9 mouse cellular contexts compared by ENCODE assay signal in genomic region chr13:98926958-98927242, GRCm38 (mm10). TPM values are rescaled to one million over a fixed set of nuclear protein-coding genes. Genes with fewer than 3 reads are reported as not detected.
A peak's percentile ranks its signal among the peaks of the same experiment; 100 is the strongest.
DNase-seq lines count a peak whose midpoint lies in the region; ATAC-seq and TF ChIP-seq lines count a peak whose summit lies in the region.
"Had no signal": no experiment of that assay in that cellular context is flagged by ENCODE, and none has a peak within 500 bp of the region (broad histone marks: within the 10 kb centered on the region; RNA-seq: fewer than 3 reads in every experiment).

No protein-coding gene starts in this region.

- peak overlapping the region; percentile 20 for H3K4me3 ChIP-seq in lung, adult 2 months (replicated peaks; ENCODE audit: extremely low read depth, low read depth, low read length)
- H3K4me3 ChIP-seq in embryonic facial prominence, embryonic 13.5 days, result peak overlapping the region; percentile 98
- peak overlapping the region; percentile 100 for H3K4me3 ChIP-seq in intestine, postnatal 0 days (ENCODE audit: low read depth, low read length)
- peak overlapping the region; percentile 96 for H3K4me3 ChIP-seq in neural tube, embryonic 15.5 days (replicated peaks)

- no peaks in the 10 kb centered on the region for H3K27me3 ChIP-seq in embryonic facial prominence, embryonic 13.5 days
- H3K27me3 ChIP-seq in intestine, postnatal 0 days (replicated peaks; ENCODE audit: control insufficient read depth, insufficient read depth, low read length), result no peaks in the 10 kb centered on the region
- H3K27me3 ChIP-seq in neural tube, embryonic 15.5 days (replicated peaks), result no peaks in the 10 kb centered on the region

- H3K9ac ChIP-seq in embryonic facial prominence, embryonic 13.5 days, result peak overlapping the region; percentile 100; the same call in 1 of the 2 replicates
- peak overlapping the region; percentile 100 for H3K9ac ChIP-seq in intestine, postnatal 0 days (ENCODE audit: low read depth, low read length)
- H3K9ac ChIP-seq in neural tube, embryonic 15.5 days (replicated peaks), result peak overlapping the region; percentile 100; the same call in 1 of the 2 replicates

- no peak for ATAC-seq in embryonic facial prominence, embryonic 13.5 days (ENCODE audit: insufficient number of reproducible peaks, insufficient read depth, low FRiP score, low TSS enrichment, low read depth)
- ATAC-seq in intestine, postnatal 0 days, result no peak
- ATAC-seq in neural tube, embryonic 15.5 days (ENCODE audit: low FRiP score), result no peak

- H3K9me3 ChIP-seq in embryonic facial prominence, embryonic 13.5 days, result no peaks in the 10 kb centered on the region
- no peaks in the 10 kb centered on the region for H3K9me3 ChIP-seq in intestine, postnatal 0 days (ENCODE audit: control insufficient read depth)
- H3K9me3 ChIP-seq in neural tube, embryonic 15.5 days (replicated peaks), result no peaks in the 10 kb centered on the region

- H3K4me2 ChIP-seq in embryonic facial prominence, embryonic 13.5 days, result peak overlapping the region; percentile 80
- H3K4me2 ChIP-seq in intestine, postnatal 0 days (replicated peaks; ENCODE audit: low read depth), result peak overlapping the region; percentile 76
- H3K4me2 ChIP-seq in neural tube, embryonic 15.5 days, result peak overlapping the region; percentile 75

- DNase-seq in lung, adult 2 months, result no peak
- DNase-seq in lung, adult 18-20 months, result no peak
- DNase-seq in layer of hippocampus, postnatal 10 days (ENCODE audit: low spot score in 2 of 2), result no peak
- DNase-seq in spleen, postnatal 36 days (ENCODE audit: low spot score in 2 of 2), result no peak
- no peak for DNase-seq in retina, postnatal 1 day

- TF ChIP-seq CTCF in lung, adult 2 months (IDR thresholded peaks at IDR 0.05; ENCODE audit: insufficient read depth, low read length), result no peak
- TF ChIP-seq CTCF in intestine, postnatal 0 days (IDR thresholded peaks at IDR 0.05; ENCODE audit: low read depth), result no peak

- TF ChIP-seq POLR2A in lung, adult 2 months (IDR thresholded peaks at IDR 0.05; ENCODE audit: borderline replicate concordance, extremely low read depth, low read depth, low read length), result no peak

- H3K4me1 ChIP-seq in lung, adult 2 months (ENCODE audit: control insufficient read depth, insufficient read depth, low read length), result peaks cover 12% of the 10 kb centered on the region
- peaks cover 28% of the 10 kb centered on the region for H3K4me1 ChIP-seq in embryonic facial prominence, embryonic 13.5 days
- no peaks in the 10 kb centered on the region for H3K4me1 ChIP-seq in intestine, postnatal 0 days (replicated peaks; ENCODE audit: control insufficient read depth, insufficient read depth, low read length)
- peaks cover 26% of the 10 kb centered on the region for H3K4me1 ChIP-seq in neural tube, embryonic 15.5 days

- peak overlapping the region; percentile 98; the same call in 1 of the 2 replicates for H3K27ac ChIP-seq in embryonic facial prominence, embryonic 13.5 days
- peak overlapping the region; percentile 100 for H3K27ac ChIP-seq in intestine, postnatal 0 days (ENCODE audit: low read depth, low read length)
- H3K27ac ChIP-seq in neural tube, embryonic 15.5 days (replicated peaks), result peak overlapping the region; percentile 99

- WGBS in lung, adult 2 months, result 61% methylated on average over 3 of the region's 3 CpGs
- WGBS in embryonic facial prominence, embryonic 13.5 days, result 76% methylated on average over 3 of the region's 3 CpGs
- WGBS in intestine, postnatal 0 days, result 58% methylated on average over 3 of the region's 3 CpGs
- WGBS in neural tube, embryonic 15.5 days, result 69% methylated on average over 3 of the region's 3 CpGs

- peaks cover 13% of the 10 kb centered on the region for H3K36me3 ChIP-seq in embryonic facial prominence, embryonic 13.5 days
- H3K36me3 ChIP-seq in intestine, postnatal 0 days (ENCODE audit: control insufficient read depth, insufficient read depth), result no peaks in the 10 kb centered on the region
- no peaks in the 10 kb centered on the region for H3K36me3 ChIP-seq in neural tube, embryonic 15.5 days

RNA-seq across cellular contexts. Expression of gene Tnpo1, which starts 0.7 kb away (rescaled TPM):
- polyA plus RNA-seq in lung, adult 2 months (2012; rRNA removed), result 14.0 and 19.6 TPM in 2 replicates
- 64.7 and 65.0 TPM in 2 replicates for polyA plus RNA-seq in embryonic facial prominence, embryonic 13.5 days (2015; fragmentation: Nextera tagmentation; extraction: Ambion mirVana)
- 24.3 and 24.5 TPM in 2 replicates for polyA plus RNA-seq in intestine, postnatal 0 days (2015; fragmentation: Nextera tagmentation; extraction: Ambion mirVana)
- 41.1 and 46.6 TPM in 2 replicates for polyA plus RNA-seq in neural tube, embryonic 15.5 days (2015; fragmentation: Nextera tagmentation; extraction: Ambion mirVana)
- 10 to 100 TPM; 64.7 to 69.3 TPM for total RNA-seq in layer of hippocampus, postnatal 10 days (2021)

RNA-seq across cellular contexts. Expression of gene 1700024P04Rik, which starts 57.5 kb away (rescaled TPM):
- not detected in 2 replicates for polyA plus RNA-seq in lung, adult 2 months (2012; rRNA removed)
- not detected in 2 replicates for polyA plus RNA-seq in embryonic facial prominence, embryonic 13.5 days (2015; fragmentation: Nextera tagmentation; extraction: Ambion mirVana)
- polyA plus RNA-seq in intestine, postnatal 0 days (2015; fragmentation: Nextera tagmentation; extraction: Ambion mirVana), result not detected in 2 replicates
- polyA plus RNA-seq in neural tube, embryonic 15.5 days (2015; fragmentation: Nextera tagmentation; extraction: Ambion mirVana), result not detected in 2 replicates
- total RNA-seq in layer of hippocampus, postnatal 10 days (2021), result not detected
- polyA plus RNA-seq: brain, embryonic 14.5 days had no signal

Comparison
In these comparisons a context has a peak if more than half of its experiments do, and no peak if none do; other contexts are left out.
1. H3K4me3 ChIP-seq: peak in every context shown above with its lines; median percentile 100 in intestine, postnatal 0 days; 98 in embryonic facial prominence, embryonic 13.5 days; 96 in neural tube, embryonic 15.5 days; 20 in lung, adult 2 months.